Mouse (Mus musculus) brain, embryonic 14.5 days (tissue): ENCODE results near the gene Kcnip2.

Source experiments
- CTCF ChIP-seq: fragments of 200-500 bp; IDR thresholded peaks from 2 replicates; pipeline ENCODE4 v1.5.1; 2012; ENCODE audit warnings: inconsistent platforms, mild to moderate bottlenecking, moderate library complexity, borderline replicate concordance; ENCODE audit not compliant: insufficient read depth, insufficient read length; ENCODE audit errors: extremely low read depth
- POLR2A ChIP-seq: fragments of 200-500 bp; IDR thresholded peaks from 2 replicates; pipeline ENCODE4 v1.6.1; 2012; ENCODE audit warnings: mild to moderate bottlenecking, inconsistent platforms, borderline replicate concordance; ENCODE audit not compliant: poor library complexity, insufficient read depth, insufficient read length, severe bottlenecking; ENCODE audit errors: extremely low read depth

- TF ChIP-seq POLR2A (no peak), CTCF (no peak)
Measured at GRCm38 (mm10) chr19:45782315-45783001, 33.4 kb downstream of the Kcnip2 start.
